Mouse (Mus musculus): ENCODE results near the gene Rasgef1b.

Gene Rasgef1b

GRCm38 (mm10) chr5:99451416-99451815 is 277.4 kb downstream of the Rasgef1b start:
- DNase-seq (ENCODE audit: inconsistent ontology term) = no peak

- no peak for DNase-seq (ENCODE audit: inconsistent ontology term)
These were observed 277.9 kb downstream of the Rasgef1b start for GRCm38 (mm10) chr5:99450994-99451393.

- no peak for DNase-seq (ENCODE audit: inconsistent ontology term)
These were observed 278.4 kb downstream of the Rasgef1b start for GRCm38 (mm10) chr5:99450463-99450862.

GRCm38 (mm10) chr5:99447481-99447880 is 281.4 kb downstream of the Rasgef1b start:
- no peak for DNase-seq (ENCODE audit: inconsistent ontology term)

GRCm38 (mm10) chr5:99445242-99445641 is 283.6 kb downstream of the Rasgef1b start:
- no peak for DNase-seq (ENCODE audit: inconsistent ontology term)

- no peak for DNase-seq (ENCODE audit: inconsistent ontology term)
These were observed 284.1 kb downstream of the Rasgef1b start for GRCm38 (mm10) chr5:99444777-99445176.

GRCm38 (mm10) chr5:99440109-99440508 is 288.8 kb downstream of the Rasgef1b start:
- DNase-seq (ENCODE audit: inconsistent ontology term) = no peak

- DNase-seq (ENCODE audit: inconsistent ontology term) = no peak
These were observed 290.3 kb downstream of the Rasgef1b start for GRCm38 (mm10) chr5:99438526-99438925.

GRCm38 (mm10) chr5:99434226-99434625 is 294.6 kb downstream of the Rasgef1b start:
- no peak for DNase-seq (ENCODE audit: inconsistent ontology term)

GRCm38 (mm10) chr5:99432471-99432870 is 296.4 kb downstream of the Rasgef1b start:
- DNase-seq (ENCODE audit: inconsistent ontology term) = no peak

GRCm38 (mm10) chr5:99429273-99429672 is 299.6 kb downstream of the Rasgef1b start:
- no peak for DNase-seq (ENCODE audit: inconsistent ontology term)

- DNase-seq (ENCODE audit: inconsistent ontology term) = no peak
These were observed 300.2 kb downstream of the Rasgef1b start for GRCm38 (mm10) chr5:99428648-99429047.

- no peak for DNase-seq (ENCODE audit: inconsistent ontology term)
These were observed 305.6 kb downstream of the Rasgef1b start for GRCm38 (mm10) chr5:99423271-99423670.

- DNase-seq (ENCODE audit: inconsistent ontology term) = no peak
These were observed 306.0 kb downstream of the Rasgef1b start for GRCm38 (mm10) chr5:99422856-99423255.

- no peak for DNase-seq (ENCODE audit: inconsistent ontology term)
These were observed 306.8 kb downstream of the Rasgef1b start for GRCm38 (mm10) chr5:99422092-99422491.

- DNase-seq (ENCODE audit: inconsistent ontology term) = no peak
These were observed 309.0 kb downstream of the Rasgef1b start for GRCm38 (mm10) chr5:99419872-99420271.

GRCm38 (mm10) chr5:99416902-99417301 is 312.0 kb downstream of the Rasgef1b start:
- no peak for DNase-seq (ENCODE audit: inconsistent ontology term)

GRCm38 (mm10) chr5:99415676-99416075 is 313.2 kb downstream of the Rasgef1b start:
- DNase-seq (ENCODE audit: inconsistent ontology term) = no peak

- no peak for DNase-seq (ENCODE audit: inconsistent ontology term)
These were observed 313.8 kb downstream of the Rasgef1b start for GRCm38 (mm10) chr5:99415049-99415448.

GRCm38 (mm10) chr5:99414293-99414692 is 314.6 kb downstream of the Rasgef1b start:
- no peak for DNase-seq (ENCODE audit: inconsistent ontology term)

GRCm38 (mm10) chr5:99413851-99414250 is 315.0 kb downstream of the Rasgef1b start:
- no peak for DNase-seq (ENCODE audit: inconsistent ontology term)

- DNase-seq (ENCODE audit: inconsistent ontology term) = no peak
These were observed 315.5 kb downstream of the Rasgef1b start for GRCm38 (mm10) chr5:99413391-99413790.

GRCm38 (mm10) chr5:99404403-99405170 is 324.3 kb downstream of the Rasgef1b start:
- no peak for DNase-seq (ENCODE audit: inconsistent ontology term)

- DNase-seq (ENCODE audit: inconsistent ontology term) = no peak
These were observed 325.5 kb downstream of the Rasgef1b start for GRCm38 (mm10) chr5:99403325-99403724.
